Mouse (Mus musculus) bone marrow, adult 2 months (tissue): ENCODE data around the gene Mex3d. TPM values are rescaled to one million over a fixed set of nuclear protein-coding genes. Genes with fewer than 3 reads are reported as not detected.
"Not testable (repeated sequence)": the region's sequence is repeated elsewhere in the genome, so short reads cannot be mapped to it uniquely, and the experiment has no call there.

Experiments
- H3K27ac ChIP-seq: fragments of 200-500 bp; 2 replicates; pipeline ENCODE4 v1.5.1; 2012; ENCODE audit warnings: low read depth, mild to moderate bottlenecking, control low read depth, inconsistent platforms, low read length; ENCODE audit not compliant: control insufficient read depth, poor library complexity, insufficient read depth
- H3K4me1 ChIP-seq: fragments of 200-500 bp; 2 replicates; pipeline ENCODE4 v1.6.1; 2011; ENCODE audit warnings: low read length; ENCODE audit not compliant: control insufficient read depth, insufficient read depth
- H3K4me3 ChIP-seq: fragments of 200-500 bp; replicated peaks from 2 replicates; pipeline ENCODE3; 2011; ENCODE audit warnings: mild to moderate bottlenecking, low read depth, low read length, control low read depth; ENCODE audit not compliant: control insufficient read depth
- CTCF ChIP-seq: fragments of 200-500 bp; IDR thresholded peaks from 2 replicates; pipeline ENCODE4 v1.5.1; 2011; ENCODE audit warnings: low read length, control low read depth; ENCODE audit not compliant: control insufficient read depth, insufficient read depth
- POLR2A ChIP-seq: fragments of 200-500 bp; IDR thresholded peaks from 2 replicates; pipeline ENCODE4 v1.6.1; 2011; ENCODE audit warnings: low read depth, mild to moderate bottlenecking, control low read depth, low read length, borderline replicate concordance; ENCODE audit not compliant: control insufficient read depth
- WGBS: fragments of 180-500 bp; shearing (Covaris S2); methylation state at CpG from one replicate; pipeline ENCODE4 v1.1.7; 2018; 5-methylcytosine and 5-hydroxymethylcytosine counted together
- polyA plus RNA-seq: library from polyadenylated mRNA; stranded (reverse); fragments of >200 nt; gene quantifications from 2 replicates; pipeline ENCODE4 v1.2.4, GENCODE M21; 2011; ENCODE audit warnings: low replicate concordance; ENCODE audit not compliant: missing spikeins, insufficient read depth, insufficient read length

Mex3d gene
- polyA plus RNA-seq, 1 experiment, result 1.7 TPM

GRCm38 (mm10) chr10:80350292-80350691 lies 37.2 kb downstream of the Mex3d start:
- WGBS, result 1% methylated on average over 7 of the region's 7 CpGs
- Histone ChIP-seq H3K4me3 (no peak overlapping the region), H3K27ac (no peak overlapping the region), H3K4me1 (peaks cover 1% of the 10 kb centered on the region; the same call in 1 of the 2 replicates)
- TF ChIP-seq CTCF (peak; percentile 96), POLR2A (no peak)

- 38% methylated on average over 26 of the region's 26 CpGs for WGBS
- Histone ChIP-seq H3K27ac (no peak overlapping the region), H3K4me3 (no peak overlapping the region), H3K4me1 (peaks cover 1% of the 10 kb centered on the region; the same call in 1 of the 2 replicates)
- TF ChIP-seq CTCF (no peak), POLR2A (no peak)
These were observed 38.5 kb downstream of the Mex3d start for GRCm38 (mm10) chr10:80348981-80349380.

- Histone ChIP-seq H3K4me1 (peaks cover 4% of the 10 kb centered on the region; the same call in 1 of the 2 replicates), H3K4me3 (peak within 1 kb of the TSS; percentile 20), H3K27ac (no peak within 1 kb of the TSS)
- 1% methylated on average over 42 of the region's 42 CpGs for WGBS
- TF ChIP-seq POLR2A, result no peak
- peak; percentile 78 for TF ChIP-seq CTCF
These were observed 39.1 kb downstream of the Mex3d start, which contains the start of gene Adamtsl5 for GRCm38 (mm10) chr10:80348244-80348781. TSS of gene Adamtsl5 (minus strand) at chr10:80348412.

DNA sequence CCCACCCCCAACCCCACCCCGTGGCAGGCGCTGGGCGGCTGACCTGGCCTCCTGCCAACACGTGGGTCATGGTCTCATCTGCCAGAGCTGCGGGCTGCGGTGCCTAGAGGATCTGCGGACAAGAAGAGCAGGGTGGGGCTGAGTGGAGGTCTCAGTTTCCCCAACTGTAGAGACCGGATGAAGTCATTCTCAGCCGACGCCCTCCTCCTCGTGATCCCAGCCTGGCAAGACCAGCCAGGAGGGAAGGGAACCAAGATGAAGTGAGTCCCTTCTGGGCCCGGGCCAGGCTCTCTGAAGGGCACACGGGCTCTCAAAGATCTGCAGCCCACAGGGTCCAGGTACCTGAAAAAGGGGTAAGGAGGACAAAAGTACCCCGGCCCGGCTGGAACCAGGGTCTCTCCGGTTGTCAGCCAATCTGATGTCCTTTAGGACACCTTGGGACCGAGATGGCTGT lies 39.9 kb downstream of the Mex3d start:
- Histone ChIP-seq H3K4me1 (peaks cover 5% of the 10 kb centered on the region; the same call in 1 of the 2 replicates), H3K4me3 (no peak overlapping the region), H3K27ac (no peak overlapping the region)
- TF ChIP-seq POLR2A, result no peak
- TF ChIP-seq CTCF, result no peak
- WGBS, result 5% methylated on average over 17 of the region's 17 CpGs

DNA sequence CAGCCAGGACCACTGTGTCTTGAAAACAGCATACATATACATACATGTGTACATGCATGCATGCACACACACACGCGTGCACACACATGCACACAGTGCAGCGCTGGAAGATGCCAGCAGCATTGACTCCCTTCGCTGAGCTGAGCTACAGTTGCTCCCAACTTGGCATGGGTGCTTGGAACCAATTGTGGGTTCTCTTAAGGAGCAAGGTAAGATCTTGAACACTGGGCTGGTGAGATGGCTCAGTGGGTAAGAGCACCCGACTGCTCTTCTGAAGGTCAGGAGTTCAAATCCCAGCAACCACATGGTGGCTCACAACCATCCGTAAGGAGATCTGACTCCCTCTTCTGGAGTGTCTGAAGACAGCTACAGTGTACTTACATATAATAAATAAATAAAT lies 41.5 kb downstream of the Mex3d start:
- not testable (repeated sequence) for H3K4me1 ChIP-seq, H3K27ac ChIP-seq, H3K4me3 ChIP-seq
- 88% methylated on average over 6 of the region's 6 CpGs for WGBS

GRCm38 (mm10) chr10:80345122-80345521 lies 42.3 kb downstream of the Mex3d start:
- 2% methylated on average over 16 of the region's 16 CpGs for WGBS
- Histone ChIP-seq H3K27ac (peak overlapping the region; percentile 90), H3K4me1 (peaks cover 7% of the 10 kb centered on the region; the same call in 1 of the 2 replicates), H3K4me3 (no peak overlapping the region)
- TF ChIP-seq POLR2A, result no peak
- TF ChIP-seq CTCF, result no peak

GRCm38 (mm10) chr10:80344131-80344661 lies 43.3 kb downstream of the Mex3d start:
- Histone ChIP-seq H3K27ac (peak overlapping the region; percentile 90), H3K4me3 (peak overlapping the region; percentile 36), H3K4me1 (peaks cover 7% of the 10 kb centered on the region; the same call in 1 of the 2 replicates)
- peak; percentile 9; the same call in 1 of the 2 replicates for TF ChIP-seq POLR2A
- TF ChIP-seq CTCF, result no peak
- 9% methylated on average over 9 of the region's 9 CpGs for WGBS

DNA sequence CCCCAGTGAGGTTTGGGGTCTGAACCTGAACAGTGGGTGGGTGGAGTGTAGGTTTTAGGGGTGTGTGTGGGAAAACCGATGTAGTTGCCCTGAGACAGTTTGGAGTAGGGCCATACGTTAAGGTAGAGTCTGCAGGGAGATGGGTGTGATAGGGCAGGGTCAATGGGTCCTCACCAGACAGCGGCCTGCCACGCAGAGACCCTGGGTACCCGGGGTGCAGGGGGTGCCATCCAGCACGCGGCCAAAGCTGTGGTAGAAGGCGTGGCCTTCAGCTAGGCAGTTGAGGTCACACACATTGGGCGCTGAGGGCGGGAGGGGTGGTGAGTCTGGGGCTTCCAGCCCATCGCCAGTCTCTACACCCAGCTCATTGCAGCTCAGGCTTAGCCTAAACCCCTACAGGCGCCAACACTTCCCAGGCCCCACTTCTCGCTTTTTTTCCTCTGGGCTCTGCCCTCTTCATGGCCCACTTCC lies 44.0 kb downstream of the Mex3d start:
- 14% methylated on average over 13 of the region's 13 CpGs for WGBS
- Histone ChIP-seq H3K4me1 (peaks cover 7% of the 10 kb centered on the region; the same call in 1 of the 2 replicates), H3K4me3 (peak overlapping the region; percentile 21), H3K27ac (peak overlapping the region; percentile 71)
- peak; percentile 22; the same call in 1 of the 2 replicates for TF ChIP-seq POLR2A
- TF ChIP-seq CTCF, result no peak
